Mouse (Mus musculus) erythroblast, embryonic 14.5 days (primary cell): ENCODE data around the gene Cmtm2b.

Experiments
- GATA1 ChIP-seq: IDR thresholded peaks from 2 replicates; pipeline ENCODE4 v1.6.1; 2012; ENCODE audit warnings: low read length, inconsistent platforms, mixed read lengths
- TAL1 ChIP-seq: IDR thresholded peaks from 3 replicates; pipeline ENCODE4 v1.6.1; 2012; ENCODE audit warnings: low read length, inconsistent platforms, mixed read lengths

DNA sequence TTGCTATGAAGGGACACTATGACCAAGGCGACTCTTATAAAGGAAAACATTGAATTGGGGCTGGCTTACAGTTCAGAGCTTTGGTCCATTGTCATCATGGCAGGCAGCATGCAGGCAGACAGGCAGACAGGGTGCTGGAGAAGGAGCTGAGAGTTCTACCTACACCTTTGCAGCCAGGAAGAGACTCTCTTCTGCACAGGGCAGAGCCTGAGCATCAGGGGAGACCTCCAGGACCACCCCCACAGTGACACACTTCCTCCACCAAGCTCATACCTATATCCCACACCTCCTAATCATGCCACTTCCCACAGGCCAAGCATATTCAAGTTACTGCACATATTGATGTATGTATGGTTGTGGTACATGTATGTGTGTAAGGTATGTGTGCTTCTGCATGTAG lies 14.8 kb downstream of the Cmtm2b start:
- no peak for TF ChIP-seq GATA1
- TF ChIP-seq TAL1 = no peak
